Mouse (Mus musculus) hindbrain, embryonic 10.5 days (tissue): Measurements from ENCODE around the gene Zfp408. TPM values are rescaled to one million over a fixed set of nuclear protein-coding genes. Genes with fewer than 3 reads are reported as not detected.
"Not testable (repeated sequence)": the region's sequence is repeated elsewhere in the genome, so short reads cannot be mapped to it uniquely, and the experiment has no call there.

Experiments used
- DNase-seq: peaks from one replicate; pipeline ENCODE4 v3.0.0-alpha.2; 2017; ENCODE audit warnings: low spot score
- H3K27ac ChIP-seq: fragments of 300-500 bp; sonication (generic); 2 replicates; pipeline ENCODE4 v1.5.1; 2016; ENCODE audit warnings: mild to moderate bottlenecking, moderate library complexity
- H3K27me3 ChIP-seq: fragments of 300-500 bp; sonication (generic); 2 replicates; pipeline ENCODE4 v1.6.1; 2016; ENCODE audit warnings: mild to moderate bottlenecking; ENCODE audit not compliant: poor library complexity, insufficient read depth, severe bottlenecking
- H3K36me3 ChIP-seq: fragments of 300-500 bp; sonication (generic); 2 replicates; pipeline ENCODE4 v1.6.1; 2016; ENCODE audit warnings: mild to moderate bottlenecking, moderate library complexity
- H3K4me1 ChIP-seq: fragments of 300-500 bp; sonication (generic); replicated peaks from 2 replicates; pipeline ENCODE4 v1.6.1; 2016; ENCODE audit warnings: mild to moderate bottlenecking
- H3K4me3 ChIP-seq: fragments of 300-500 bp; sonication (generic); 2 replicates; pipeline ENCODE4 v1.5.1; 2016; ENCODE audit warnings: mild to moderate bottlenecking, moderate library complexity
- H3K9me3 ChIP-seq: fragments of 300-500 bp; sonication (generic); 2 replicates; pipeline ENCODE4 v1.6.1; 2016; ENCODE audit warnings: mild to moderate bottlenecking, moderate library complexity
- WGBS: fragments of 180-500 bp; shearing (Covaris S2); methylation state at CpG from one replicate; pipeline ENCODE4 v1.1.7; 2016; 5-methylcytosine and 5-hydroxymethylcytosine counted together
- polyA plus RNA-seq: library from polyadenylated mRNA; unstranded; fragments of >200 nt; fragmentation: Nextera tagmentation; extraction: Ambion mirVana; gene quantifications from 2 replicates; pipeline ENCODE4 v1.2.1, GENCODE M21; 2016

Zfp408 gene
- polyA plus RNA-seq, 1 experiment from 2014 or later, result 13.4 TPM

DNA sequence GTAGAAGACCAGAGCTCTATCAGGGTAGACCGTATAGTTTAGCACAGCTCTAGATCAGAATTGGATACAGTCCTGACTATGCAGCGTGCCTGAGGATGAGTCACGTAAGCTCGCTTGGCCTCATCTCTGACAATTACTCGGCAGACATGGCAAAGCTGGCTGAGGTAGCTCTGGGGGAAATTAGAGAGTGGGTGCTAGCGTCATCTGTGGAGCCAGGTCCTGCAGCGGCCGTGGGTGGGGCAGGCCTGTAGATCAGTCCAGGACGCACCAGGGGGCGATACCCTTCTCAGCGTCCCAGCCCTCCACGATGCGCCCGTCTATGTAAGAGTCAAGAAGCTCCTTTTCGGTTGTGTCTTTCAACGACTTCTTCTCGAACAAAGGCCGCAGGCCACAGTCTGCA lies 19.9 kb downstream of the Zfp408 start:
- Histone ChIP-seq H3K4me1 (no peaks in the 10 kb centered on the region), H3K4me3 (no peak overlapping the region), H3K36me3 (0 out of 2 replicates have a peak, but pooled peaks cover 7% of the 10 kb centered on the region), H3K27me3 (no peaks in the 10 kb centered on the region), H3K9me3 (no peaks in the 10 kb centered on the region), H3K27ac (no peak overlapping the region)
- DNase-seq, result no peak
- whole genome bisulfite sequencing, result 87% methylated on average over 18 of the region's 18 CpGs

DNA sequence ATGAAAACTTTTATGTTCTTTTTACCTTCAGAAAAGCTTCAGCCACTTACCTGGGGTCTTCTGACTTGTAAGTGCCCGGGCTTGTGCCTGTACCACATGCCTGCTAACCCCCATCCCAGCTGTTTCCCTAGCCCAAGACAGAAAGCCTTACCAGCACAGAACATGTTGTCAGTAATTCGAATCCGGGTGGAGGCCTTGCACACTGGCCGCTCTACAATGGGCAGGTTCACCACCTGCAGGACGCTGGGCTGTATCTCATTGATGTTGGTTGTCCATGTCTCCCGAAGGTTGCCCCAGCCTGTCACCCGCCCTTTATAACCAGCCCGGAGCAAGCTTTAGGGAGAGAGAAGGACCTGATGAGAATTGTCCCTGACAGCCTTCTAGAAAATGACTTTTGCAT lies 21.4 kb downstream of the Zfp408 start:
- Histone ChIP-seq H3K36me3 (peaks cover 18% of the 10 kb centered on the region), H3K27ac (no peak overlapping the region), H3K27me3 (no peaks in the 10 kb centered on the region), H3K4me1 (no peaks in the 10 kb centered on the region), H3K9me3 (no peaks in the 10 kb centered on the region), H3K4me3 (no peak overlapping the region)
- 92% methylated on average over 8 of the region's 8 CpGs for WGBS
- DNase-seq, result no peak

DNA sequence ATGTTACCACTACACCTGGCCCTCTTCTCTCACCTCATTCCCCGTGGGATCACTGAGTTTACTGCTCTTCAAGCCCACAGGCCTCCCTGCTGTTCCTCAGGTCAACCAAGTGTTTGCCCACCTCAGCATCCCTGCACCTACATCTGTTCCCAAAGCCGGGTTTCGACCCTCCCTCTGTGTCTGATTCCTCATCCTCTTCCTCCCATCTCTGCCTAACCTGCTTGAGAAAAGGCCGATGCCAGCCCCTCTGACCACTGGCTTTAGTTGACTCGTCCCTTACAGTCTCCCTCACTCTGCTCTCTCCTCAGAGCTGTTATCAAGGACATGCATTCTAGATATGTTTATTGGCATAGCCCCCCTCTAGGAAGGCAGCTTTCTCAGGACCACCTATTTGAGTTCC lies 22.1 kb downstream of the Zfp408 start:
- Histone ChIP-seq H3K4me1 (no peaks in the 10 kb centered on the region), H3K4me3 (no peak overlapping the region), H3K36me3 (peaks cover 25% of the 10 kb centered on the region), H3K9me3 (no peaks in the 10 kb centered on the region), H3K27me3 (no peaks in the 10 kb centered on the region), H3K27ac (no peak overlapping the region)
- WGBS, result 82% methylated on average over 5 of the region's 5 CpGs
- DNase-seq, result no peak

DNA sequence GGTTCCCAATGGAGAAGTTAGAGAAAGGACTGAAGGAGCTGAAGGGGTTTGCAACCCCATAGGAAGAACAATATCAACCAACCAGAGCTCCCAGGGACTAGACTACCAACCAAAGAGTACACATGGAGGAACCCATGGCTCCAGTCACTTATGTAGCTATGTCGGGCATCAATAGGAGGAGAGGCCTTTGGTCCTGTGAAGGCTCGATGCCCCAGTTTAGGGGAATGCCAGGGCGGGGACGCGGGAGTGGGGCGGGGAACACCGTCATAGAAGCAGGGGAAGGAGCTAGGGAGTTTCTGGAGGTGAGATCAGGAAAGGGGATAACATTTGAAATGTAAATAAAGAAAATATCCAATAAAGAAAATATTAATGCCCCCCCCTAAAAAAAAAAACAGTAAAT lies 26.2 kb downstream of the Zfp408 start:
- H3K36me3 ChIP-seq, result peaks cover 66% of the 10 kb centered on the region
- not testable (repeated sequence) for H3K27me3 ChIP-seq, DNase-seq, H3K27ac ChIP-seq, H3K4me3 ChIP-seq, H3K9me3 ChIP-seq, H3K4me1 ChIP-seq
- WGBS, result 94% methylated on average over 7 of the region's 7 CpGs

DNA sequence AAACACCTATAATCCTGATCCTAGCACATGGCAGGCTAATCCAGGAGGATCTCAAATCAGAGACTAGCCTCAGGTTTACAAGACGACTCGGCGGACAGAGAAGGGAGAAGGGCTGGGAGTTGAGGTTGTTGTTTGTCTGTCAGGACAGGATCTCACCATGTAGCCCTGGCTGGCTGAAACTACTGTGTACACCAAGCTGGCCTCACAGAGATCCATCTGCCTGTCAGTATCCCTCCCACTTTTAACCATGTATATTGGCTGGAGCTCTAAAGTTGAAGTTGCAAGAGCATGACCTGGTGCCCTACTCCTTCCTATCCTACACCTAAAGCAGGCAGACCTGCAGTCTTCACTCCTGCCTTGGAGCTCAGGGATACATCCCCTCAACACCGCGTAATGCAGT lies 27.2 kb downstream of the Zfp408 start:
- WGBS, result 92% methylated on average over 5 of the region's 5 CpGs
- Histone ChIP-seq H3K36me3 (peaks cover 76% of the 10 kb centered on the region), H3K27ac (no peak overlapping the region), H3K4me3 (no peak overlapping the region), H3K27me3 (no peaks in the 10 kb centered on the region), H3K4me1 (no peaks in the 10 kb centered on the region), H3K9me3 (no peaks in the 10 kb centered on the region)
- DNase-seq, result no peak

DNA sequence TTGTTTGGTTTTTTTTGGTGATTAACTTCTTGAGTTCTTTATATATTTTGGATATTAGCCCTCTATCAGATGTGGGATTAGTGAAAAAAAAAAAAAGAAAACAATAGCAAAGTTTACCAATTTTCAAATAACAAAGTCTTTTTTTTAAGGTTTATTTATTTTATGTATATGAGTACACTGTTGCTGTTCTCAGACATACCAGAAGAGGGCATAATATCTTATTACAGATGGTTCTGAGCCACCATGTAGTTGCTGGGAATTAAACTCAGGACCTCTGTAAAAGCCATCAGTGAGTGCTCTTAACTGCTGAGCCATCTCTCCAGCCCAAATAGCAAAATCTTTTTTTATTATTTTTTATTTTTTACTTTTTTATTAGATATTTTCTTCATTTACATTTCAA lies 40.2 kb downstream of the Zfp408 start:
- DNase-seq, H3K4me1 ChIP-seq, H3K27ac ChIP-seq, H3K9me3 ChIP-seq, H3K4me3 ChIP-seq, H3K27me3 ChIP-seq: not testable (repeated sequence)
- peaks cover 90% of the 10 kb centered on the region for H3K36me3 ChIP-seq

DNA sequence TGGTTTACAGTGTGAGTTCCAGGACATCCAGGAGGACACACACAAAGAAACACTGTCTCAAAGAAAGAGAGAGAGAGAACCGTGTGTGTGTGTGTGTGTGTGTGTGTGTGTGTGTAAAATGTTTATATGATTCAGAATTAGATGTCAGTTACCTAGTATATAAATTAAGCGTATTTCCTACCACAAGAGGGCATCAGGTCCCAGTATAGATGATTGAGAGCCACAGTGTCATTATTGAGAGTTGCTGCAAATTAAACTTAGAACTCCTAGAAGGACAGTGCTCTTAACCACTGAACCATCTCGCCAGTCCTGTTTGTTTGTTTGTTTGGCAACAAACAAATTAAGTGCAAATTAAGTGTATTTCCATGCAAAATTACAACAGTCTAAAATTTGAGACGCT lies 47.2 kb downstream of the Zfp408 start:
- 90% methylated on average over 4 of the region's 4 CpGs for WGBS
- Histone ChIP-seq H3K4me3 (no peak overlapping the region), H3K4me1 (no peaks in the 10 kb centered on the region), H3K36me3 (peaks cover 97% of the 10 kb centered on the region), H3K27me3 (no peaks in the 10 kb centered on the region), H3K27ac (no peak overlapping the region), H3K9me3 (no peaks in the 10 kb centered on the region)
- no peak for DNase-seq

DNA sequence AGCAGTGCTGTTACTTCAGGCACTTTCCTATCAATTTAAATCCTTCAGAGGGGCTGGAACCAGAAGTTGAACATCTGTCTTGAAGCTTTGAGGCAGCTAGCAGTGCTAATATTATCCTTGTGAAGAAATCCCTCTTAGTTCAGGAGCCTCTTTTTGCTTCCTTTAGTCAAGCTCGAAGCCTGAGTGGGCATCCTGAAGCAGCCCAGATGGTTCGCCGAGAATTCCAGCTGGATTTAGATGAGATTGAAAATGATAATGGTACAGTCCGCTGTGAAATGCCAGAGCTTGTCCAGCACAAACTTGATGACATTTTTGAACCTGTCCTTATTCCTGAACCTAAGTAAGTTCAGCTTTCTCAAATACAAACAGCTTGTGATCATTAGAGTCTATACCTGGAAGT lies 49.1 kb downstream of the Zfp408 start:
- no peak overlapping the region for H3K27ac ChIP-seq
- H3K27me3 ChIP-seq, result no peaks in the 10 kb centered on the region
- no peaks in the 10 kb centered on the region for H3K4me1 ChIP-seq
- DNase-seq, result no peak
- 98% methylated on average over 4 of the region's 4 CpGs for WGBS
- peaks cover 99% of the 10 kb centered on the region for H3K36me3 ChIP-seq
- no peak overlapping the region for H3K4me3 ChIP-seq
- no peaks in the 10 kb centered on the region for H3K9me3 ChIP-seq

Other genes with a start within 250 kb of the Zfp408 start
- 86.4 and 96.7 TPM in 2 replicates for gene 1110051M20Rik, start 205.1 kb downstream of the Zfp408 start, polyA plus RNA-seq
- 6.4 and 7.6 TPM in 2 replicates for gene Lrp4, start 192.3 kb downstream of the Zfp408 start, polyA plus RNA-seq
- gene Ckap5, start 123.0 kb downstream of the Zfp408 start, polyA plus RNA-seq, result 125 and 144 TPM in 2 replicates
- 0.20 TPM in 1 of 2 replicates, not detected in the other for gene F2, start 13.4 kb downstream of the Zfp408 start, polyA plus RNA-seq
- gene Arhgap1, start 69 bp upstream of the Zfp408 start, polyA plus RNA-seq, result 78.8 and 96.3 TPM in 2 replicates
- gene Atg13, start 60.8 kb upstream of the Zfp408 start, polyA plus RNA-seq, result 24.0 and 31.0 TPM in 2 replicates
- gene Harbi1, start 61.1 kb upstream of the Zfp408 start, polyA plus RNA-seq, result 20.8 and 20.9 TPM in 2 replicates
- gene Ambra1, start 80.3 kb upstream of the Zfp408 start, polyA plus RNA-seq, result 21.9 and 25.7 TPM in 2 replicates